ENCODE assay signal across 10 mouse cellular contexts in genomic region chr9:60982383-60983085, GRCm38 (mm10).
A peak's percentile ranks its signal among the peaks of the same experiment; 100 is the strongest.
DNase-seq lines count a peak whose midpoint lies in the region.
"Had no signal": no experiment of that assay in that cellular context is flagged by ENCODE, and none has a peak within 500 bp of the region (broad histone marks: within the 10 kb centered on the region; RNA-seq: fewer than 3 reads in every experiment).

No protein-coding gene starts in this region.

- DNase-seq in kidney, adult 18-20 months: peak; percentile 32
- DNase-seq in kidney, postnatal 10 days: no peak
- DNase-seq in right cerebral cortex, adult 2 months (ENCODE audit: low spot score in 2 of 2): peak; percentile 10 to 33
- no peak for DNase-seq in right cerebral cortex, postnatal 25 days
- DNase-seq in kidney, adult 9 months: peak; percentile 84
- no peak for DNase-seq in cerebellum, adult 18-20 months
- DNase-seq in heart, adult 8-10 months (ENCODE audit: low spot score): no peak
- DNase-seq: cerebellum, adult 2 months; spleen, adult 18-20 months; thymus, adult 18-20 months had no signal

Comparison
In these comparisons a context has a peak if more than half of its experiments do, and no peak if none do; other contexts are left out.
1. DNase-seq: peak in kidney, adult 18-20 months (single experiment), right cerebral cortex, adult 2 months (2 of 2) and kidney, adult 9 months (single experiment); none in kidney, postnatal 10 days (single experiment), right cerebral cortex, postnatal 25 days (single experiment), cerebellum, adult 18-20 months (0 of 2) and heart, adult 8-10 months (single experiment).